Mouse (Mus musculus) bone marrow, adult 2 months (tissue): ENCODE data around the gene Pgap3.

Source experiments
- CTCF ChIP-seq: fragments of 200-500 bp; IDR thresholded peaks from 2 replicates; pipeline ENCODE4 v1.5.1; 2011; ENCODE audit warnings: low read length, control low read depth; ENCODE audit not compliant: control insufficient read depth, insufficient read depth
- POLR2A ChIP-seq: fragments of 200-500 bp; IDR thresholded peaks from 2 replicates; pipeline ENCODE4 v1.6.1; 2011; ENCODE audit warnings: low read depth, mild to moderate bottlenecking, control low read depth, low read length, borderline replicate concordance; ENCODE audit not compliant: control insufficient read depth

GRCm38 (mm10) chr11:98363817-98364216 is 36.5 kb downstream of the Pgap3 start:
- no peak for TF ChIP-seq POLR2A
- no peak for TF ChIP-seq CTCF
